Mouse (Mus musculus): ENCODE results near the gene Lmtk3.

DNA sequence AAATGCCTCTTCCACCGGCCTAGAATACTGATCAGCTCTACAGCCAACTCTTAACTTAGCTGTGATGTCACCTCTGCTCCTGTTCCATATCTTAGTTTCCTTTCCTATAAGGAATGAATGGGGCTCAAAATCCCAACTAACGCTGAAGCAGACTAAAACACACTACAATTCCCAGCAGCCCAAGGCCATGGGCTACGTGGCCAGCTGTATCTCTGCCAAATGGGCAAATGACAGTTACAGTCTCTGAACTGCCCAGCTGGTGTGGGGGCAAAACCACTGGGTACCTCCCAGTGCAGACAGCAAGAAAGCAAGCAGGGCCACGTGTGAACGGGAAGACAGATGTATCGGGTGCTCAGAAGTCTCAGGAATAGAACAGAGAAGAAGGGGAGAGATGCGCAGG is 43.1 kb downstream of the Lmtk3 start:
- TF ChIP-seq GATA1 (IDR thresholded peaks at IDR 0.05; ENCODE audit: borderline replicate concordance, low read length) (no peak), FLI1 (IDR thresholded peaks at IDR 0.05; ENCODE audit: low read length) (no peak)
